Mouse (Mus musculus) limb, embryonic 11.5 days (tissue): ENCODE measurements around the gene Fev. TPM values are rescaled to one million over a fixed set of nuclear protein-coding genes. Genes with fewer than 3 reads are reported as not detected.
A peak's percentile ranks its signal among the peaks of the same experiment; 100 is the strongest.

Experiments
- ATAC-seq: fragments of 200-750 bp; cut with Nextera tagmentation; 2 replicates; pipeline ENCODE4 v1.8.0; 2017; ENCODE audit warnings: low read depth; ENCODE audit not compliant: insufficient number of reproducible peaks, low FRiP score, low TSS enrichment
- DNase-seq: peaks from one replicate; pipeline ENCODE4 v3.0.0-alpha.2; 2015; ENCODE audit warnings: low spot score
- H3K27ac ChIP-seq: fragments of 300-500 bp; sonication (generic); replicated peaks from 2 replicates; pipeline ENCODE4 v1.5.1; 2014; ENCODE audit warnings: low read depth, mild to moderate bottlenecking, low read length
- H3K27me3 ChIP-seq: fragments of 300-500 bp; sonication (generic); 2 replicates; pipeline ENCODE4 v1.6.1; 2014; ENCODE audit warnings: mild to moderate bottlenecking, low read length, mixed read lengths; ENCODE audit not compliant: control insufficient read depth, insufficient read depth
- H3K36me3 ChIP-seq: fragments of 300-500 bp; sonication (generic); 2 replicates; pipeline ENCODE4 v1.6.1; 2014; ENCODE audit warnings: mild to moderate bottlenecking, low read length, moderate library complexity, mixed read lengths; ENCODE audit not compliant: control insufficient read depth, insufficient read depth
- H3K4me1 ChIP-seq: fragments of 300-500 bp; sonication (generic); 2 replicates; pipeline ENCODE4 v1.6.1; 2014; ENCODE audit warnings: low read length, mixed read lengths; ENCODE audit not compliant: control insufficient read depth, insufficient read depth
- H3K4me2 ChIP-seq: fragments of 300-500 bp; sonication (generic); 2 replicates; pipeline ENCODE4 v1.6.1; 2014; ENCODE audit warnings: low read depth, mild to moderate bottlenecking, moderate library complexity; ENCODE audit not compliant: severe bottlenecking
- H3K4me3 ChIP-seq: fragments of 300-500 bp; sonication (generic); 2 replicates; pipeline ENCODE4 v1.5.1; 2014; ENCODE audit warnings: low read depth, low read length
- H3K9ac ChIP-seq: fragments of 300-500 bp; sonication (generic); 2 replicates; pipeline ENCODE4 v1.6.1; 2014; ENCODE audit warnings: mild to moderate bottlenecking, low read length
- H3K9me3 ChIP-seq: fragments of 300-500 bp; sonication (generic); 2 replicates; pipeline ENCODE4 v1.6.1; 2016; ENCODE audit warnings: low read length; ENCODE audit not compliant: control insufficient read depth
- WGBS: fragments of 180-500 bp; shearing (Covaris S2); extraction: QIAGEN DNeasy Blood & Tissue Kit; methylation state at CpG from one replicate; pipeline ENCODE4 v1.1.7; 2014; 5-methylcytosine and 5-hydroxymethylcytosine counted together
- polyA plus RNA-seq: library from polyadenylated mRNA; unstranded; fragments of >200 nt; fragmentation: Nextera tagmentation; extraction: Ambion mirVana; gene quantifications from 2 replicates; pipeline ENCODE4 v1.2.1, GENCODE M21; 2014

Gene Fev
- polyA plus RNA-seq, 1 experiment from 2014 or later = not detected

GRCm38 (mm10) chr1:74898656-74899431 is 13.6 kb upstream of the Fev start:
- Histone ChIP-seq H3K36me3 (no peaks in the 10 kb centered on the region), H3K27me3 (peaks cover 76% of the 10 kb centered on the region), H3K4me2 (no peak overlapping the region), H3K9ac (no peak overlapping the region), H3K9me3 (no peaks in the 10 kb centered on the region; the same call in 1 of the 2 replicates), H3K27ac (no peak overlapping the region), H3K4me3 (no peak overlapping the region), H3K4me1 (peaks cover 18% of the 10 kb centered on the region)
- DNase-seq (peak; percentile 40), ATAC-seq (no peak)
- WGBS = 4% methylated on average over 6 of the region's 10 CpGs

- Histone ChIP-seq H3K9me3 (no peaks in the 10 kb centered on the region; the same call in 1 of the 2 replicates), H3K36me3 (no peaks in the 10 kb centered on the region), H3K9ac (no peak overlapping the region), H3K27ac (no peak overlapping the region), H3K27me3 (peaks cover 85% of the 10 kb centered on the region), H3K4me3 (no peak overlapping the region), H3K4me1 (peaks cover 18% of the 10 kb centered on the region), H3K4me2 (no peak overlapping the region)
- DNase-seq (peak; percentile 36), ATAC-seq (0 out of 2 replicates have a peak, but pooled peaks have one; percentile 16)
- WGBS = 3% methylated on average over 7 of the region's 7 CpGs
Measured at GRCm38 (mm10) chr1:74897976-74898375, 12.8 kb upstream of the Fev start.

- Histone ChIP-seq H3K27ac (no peak overlapping the region), H3K4me2 (no peak overlapping the region), H3K9me3 (no peaks in the 10 kb centered on the region; the same call in 1 of the 2 replicates), H3K4me1 (peaks cover 13% of the 10 kb centered on the region), H3K9ac (no peak overlapping the region), H3K4me3 (no peak overlapping the region), H3K36me3 (no peaks in the 10 kb centered on the region), H3K27me3 (peaks cover 85% of the 10 kb centered on the region)
- DNase-seq = peak; percentile 80
- no peak for ATAC-seq
- WGBS = 18% methylated on average over 4 of the region's 4 CpGs
Measured at GRCm38 (mm10) chr1:74894966-74895365, 9.7 kb upstream of the Fev start.

GRCm38 (mm10) chr1:74893134-74893855 is 8.1 kb upstream of the Fev start, which contains the start of gene Cryba2:
Gene Cryba2, minus strand, starts transcription at chr1:74893143.
- DNase-seq = peak; percentile 81
- Histone ChIP-seq H3K36me3 (no peaks in the 10 kb centered on the region), H3K9ac (no peak within 1 kb of the TSS), H3K4me3 (no peak within 1 kb of the TSS), H3K4me1 (peaks cover 7% of the 10 kb centered on the region), H3K9me3 (no peaks in the 10 kb centered on the region; the same call in 1 of the 2 replicates), H3K27me3 (peaks cover 81% of the 10 kb centered on the region), H3K27ac (no peak within 1 kb of the TSS), H3K4me2 (no peak within 1 kb of the TSS)
- 2% methylated on average over 25 of the region's 25 CpGs for WGBS
- no peak for ATAC-seq

- H3K9ac ChIP-seq = no peak overlapping the region
- H3K36me3 ChIP-seq = no peaks in the 10 kb centered on the region
- no peak overlapping the region for H3K4me2 ChIP-seq
- no peaks in the 10 kb centered on the region; the same call in 1 of the 2 replicates for H3K9me3 ChIP-seq
- no peak for ATAC-seq
- no peak for DNase-seq
- H3K27ac ChIP-seq = no peak overlapping the region
- peaks cover 80% of the 10 kb centered on the region for H3K27me3 ChIP-seq
- 2% methylated on average over 39 of the region's 39 CpGs for WGBS
- H3K4me1 ChIP-seq = no peaks in the 10 kb centered on the region
- no peak overlapping the region for H3K4me3 ChIP-seq
Measured at GRCm38 (mm10) chr1:74892351-74893133, 7.3 kb upstream of the Fev start.

GRCm38 (mm10) chr1:74891513-74891912 is 6.3 kb upstream of the Fev start:
- DNase-seq = peak; percentile 86
- no peak overlapping the region for H3K27ac ChIP-seq
- no peak overlapping the region for H3K4me2 ChIP-seq
- no peak for ATAC-seq
- H3K27me3 ChIP-seq = peaks cover 80% of the 10 kb centered on the region
- H3K36me3 ChIP-seq = no peaks in the 10 kb centered on the region
- no peaks in the 10 kb centered on the region for H3K4me1 ChIP-seq
- no peaks in the 10 kb centered on the region for H3K9me3 ChIP-seq
- H3K9ac ChIP-seq = no peak overlapping the region
- no peak overlapping the region for H3K4me3 ChIP-seq
- WGBS = 0% methylated on average over 8 of the region's 8 CpGs

- under 1% methylated on average over 57 of the region's 57 CpGs for WGBS
- Histone ChIP-seq H3K4me2 (peak overlapping the region; percentile 36), H3K36me3 (no peaks in the 10 kb centered on the region), H3K4me3 (peak overlapping the region; percentile 21), H3K4me1 (peaks cover 16% of the 10 kb centered on the region), H3K9ac (no peak overlapping the region), H3K27ac (no peak overlapping the region), H3K27me3 (peaks cover 83% of the 10 kb centered on the region), H3K9me3 (no peaks in the 10 kb centered on the region)
- ATAC-seq = no peak
- DNase-seq = peak; percentile 58
Measured at GRCm38 (mm10) chr1:74884196-74885141, 750 bp downstream of the Fev start.
